Mouse (Mus musculus) left cerebral cortex, postnatal 10 days (tissue): Measurements from ENCODE around the gene Atoh8. TPM values are rescaled to one million over a fixed set of nuclear protein-coding genes. Genes with fewer than 3 reads are reported as not detected.

Experiments
- DNase-seq, 2 experiments: peaks; one replicate each; pipeline ENCODE4 v3.0.0; 2021 to 2022; ENCODE audit warnings: low spot score in 2 of 2, mixed read lengths in 1 of 2; ENCODE audit errors: extremely low spot score in 1 of 2
- intact Hi-C: fragments of 180-260 bp; cut with DNase I; formaldehyde crosslinking; loops from one replicate; pipeline ENCODE4 v1.15.1; 2025
- total RNA-seq, 2 experiments: library from RNA; stranded (reverse); gene quantifications; 2 replicates each; pipeline ENCODE4 v1.2.3; 2021

Gene Atoh8
- total RNA-seq, 2 experiments from 2014 or later: 1.1 to 1.7 TPM

DNA sequence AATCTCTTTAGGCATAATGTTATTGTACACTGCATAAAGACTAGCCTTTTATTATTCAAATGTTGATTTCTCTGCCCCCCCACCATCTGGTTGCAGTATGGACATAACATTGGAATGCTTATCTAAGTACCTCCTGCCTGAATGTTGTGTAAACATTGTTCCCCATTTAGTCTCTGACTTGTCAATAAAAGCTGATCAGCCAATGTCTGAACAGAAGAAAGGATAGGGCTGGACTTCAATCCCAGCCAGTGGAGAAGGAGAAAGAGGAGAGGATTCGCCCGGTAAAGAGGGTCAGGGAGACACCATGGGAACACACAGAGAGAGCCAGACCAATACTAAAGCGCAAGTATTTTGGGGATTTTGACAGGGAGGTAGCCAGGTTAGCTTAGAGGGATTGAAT is 60.0 kb downstream of the Atoh8 start:
- intact Hi-C loops: no loop called here
- DNase-seq: no peak

DNA sequence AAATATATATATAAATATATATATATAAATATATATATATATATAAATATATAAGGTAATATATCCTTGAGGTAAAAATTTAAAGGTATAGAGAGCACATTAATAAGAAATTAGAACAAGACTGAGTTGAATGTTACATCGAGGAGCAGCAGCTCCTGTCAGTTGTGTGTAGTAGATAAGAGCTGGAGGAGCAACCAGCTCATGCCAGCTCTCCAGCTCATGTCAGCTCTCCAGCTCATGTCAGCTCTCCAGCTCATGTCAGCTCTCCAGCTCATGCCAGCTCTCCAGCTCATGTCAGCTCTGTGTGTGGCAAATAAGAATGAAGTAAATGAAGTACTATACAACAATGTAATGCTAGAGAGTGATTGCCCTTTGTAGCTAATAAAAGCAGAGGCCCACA is 62.0 kb downstream of the Atoh8 start:
- DNase-seq: no peak
- intact Hi-C loops: no loop called here

DNA sequence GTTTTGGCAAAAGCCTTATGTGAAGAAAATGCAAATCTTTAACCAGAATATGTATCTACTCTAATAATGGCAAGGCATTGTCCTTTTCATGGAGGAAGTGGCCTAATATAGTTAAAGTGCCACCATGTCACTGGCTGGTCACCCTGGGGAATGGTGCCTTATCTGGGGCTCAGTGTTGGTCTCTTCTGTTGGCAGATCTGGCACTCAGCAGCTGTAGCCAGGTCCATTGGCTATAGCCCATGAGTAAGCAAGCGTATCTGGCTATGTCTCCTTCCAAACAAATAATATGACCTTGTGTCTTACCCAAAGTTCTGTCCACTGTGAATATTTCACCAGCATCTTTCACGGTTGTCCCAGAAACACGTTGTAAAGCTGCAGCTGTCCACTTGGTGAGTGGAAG is 64.0 kb downstream of the Atoh8 start:
- intact Hi-C loops: no loop called here
- no peak for DNase-seq

DNA sequence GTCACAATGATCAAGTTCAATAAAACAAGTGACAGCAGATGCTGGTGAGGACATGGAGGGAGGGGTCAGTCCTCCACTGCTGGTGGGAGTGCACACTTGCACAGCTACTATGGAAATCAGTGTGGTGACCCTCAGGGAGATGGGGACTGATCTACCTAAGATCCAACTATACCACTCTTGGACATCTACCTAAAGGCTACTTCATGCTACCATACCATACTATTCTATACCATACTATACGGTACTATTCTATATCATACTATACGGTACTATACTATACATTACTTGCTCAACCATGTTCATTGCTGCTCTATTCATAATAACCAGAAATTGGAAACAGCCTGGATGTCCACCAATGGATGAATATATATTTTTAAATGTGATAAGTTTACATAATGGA is 69.5 kb downstream of the Atoh8 start:
- intact Hi-C loops: no loop called here

DNA sequence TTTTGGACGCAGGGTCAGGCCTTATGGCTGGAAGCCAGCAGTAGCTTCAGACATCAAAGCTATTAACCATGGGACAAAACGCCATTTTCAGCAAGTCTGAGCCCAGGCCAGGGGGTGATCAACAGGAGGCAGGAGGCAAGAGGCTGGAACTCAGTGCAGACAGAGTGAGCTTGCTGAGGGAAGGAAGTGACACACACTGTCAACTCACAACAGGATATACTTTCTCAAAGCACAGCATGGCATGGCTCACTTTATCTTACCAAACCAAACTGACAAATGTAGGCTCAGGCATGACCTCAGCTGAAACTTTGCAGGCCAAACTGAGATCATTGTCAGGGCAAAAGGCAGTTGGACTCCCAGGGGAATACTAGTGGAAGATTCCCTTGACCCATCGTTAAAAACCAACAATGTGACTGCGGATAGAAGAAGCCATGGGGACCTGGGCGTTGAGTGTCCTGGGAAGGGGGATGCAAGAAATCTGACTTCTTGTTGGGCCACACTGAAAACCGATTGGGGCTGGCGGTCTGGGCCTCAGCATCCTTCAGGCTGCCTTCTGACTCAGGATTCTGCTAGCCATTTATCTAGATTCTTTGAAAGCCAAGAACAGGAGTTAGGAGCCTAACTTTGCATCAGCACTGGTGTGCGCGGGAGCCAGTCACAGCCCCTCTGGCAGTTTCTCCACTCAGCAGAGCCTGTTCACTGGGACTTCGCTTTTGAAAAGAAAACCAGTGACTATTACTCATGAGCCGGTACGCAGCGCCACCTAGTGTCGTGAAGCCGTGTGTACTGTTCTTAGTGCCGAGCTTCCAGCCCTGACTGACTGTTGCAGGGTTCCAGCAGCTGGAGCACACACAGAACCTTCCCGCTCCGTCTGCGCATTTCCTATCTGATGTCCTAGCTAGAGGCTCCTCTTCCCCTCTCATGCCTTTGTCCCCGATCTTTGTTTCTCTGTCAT is 70.8 kb downstream of the Atoh8 start:
- intact Hi-C loops: loop anchor here (5.0 kb wide), 1 partner anchor 237 kb away; no protein-coding TSS in a partner anchor

More for the DNA sequence above, 69.5 kb downstream of the Atoh8 start:
- no peak for DNase-seq

DNA sequence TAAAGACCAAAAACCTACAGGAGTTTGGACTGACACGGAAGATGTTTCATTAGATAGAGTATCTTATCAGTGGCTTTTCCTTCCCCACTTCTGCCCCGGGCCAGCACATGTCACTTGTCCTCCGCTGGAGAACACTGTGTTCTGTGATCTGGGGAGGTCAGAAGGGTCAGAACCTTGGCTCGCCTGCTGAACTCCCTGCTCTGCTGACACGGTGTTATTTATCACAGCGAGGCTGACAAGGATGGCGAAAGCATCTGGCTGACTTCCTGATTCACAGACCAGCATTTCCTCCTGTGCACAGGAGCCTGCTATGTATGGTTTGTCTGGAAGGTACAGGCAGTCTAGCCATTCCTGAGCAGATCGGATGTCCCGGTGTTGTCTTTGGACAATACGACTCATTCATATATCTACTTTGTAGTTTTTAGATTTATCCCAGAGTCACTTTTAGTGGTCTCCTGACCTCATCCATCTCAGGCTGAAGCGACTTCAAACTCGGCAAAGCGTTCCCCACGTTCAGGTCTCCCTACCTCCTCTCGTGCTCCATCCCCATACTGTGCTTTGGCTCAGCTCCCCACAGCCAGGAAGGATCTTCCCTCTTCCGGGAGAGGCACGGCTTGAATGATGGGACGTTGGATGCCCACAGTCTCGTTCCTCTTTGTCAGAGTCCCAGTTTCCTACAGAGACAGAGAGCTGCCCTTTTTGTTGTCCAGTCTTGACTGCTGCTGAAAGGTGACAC is 73.1 kb downstream of the Atoh8 start:
- no peak for DNase-seq
- intact Hi-C loops: loop anchor here (5.0 kb wide), 1 partner anchor 235 kb away; no protein-coding TSS in a partner anchor

More for the DNA sequence above, 70.8 kb downstream of the Atoh8 start:
- DNase-seq: peak; percentile 84 to 88

DNA sequence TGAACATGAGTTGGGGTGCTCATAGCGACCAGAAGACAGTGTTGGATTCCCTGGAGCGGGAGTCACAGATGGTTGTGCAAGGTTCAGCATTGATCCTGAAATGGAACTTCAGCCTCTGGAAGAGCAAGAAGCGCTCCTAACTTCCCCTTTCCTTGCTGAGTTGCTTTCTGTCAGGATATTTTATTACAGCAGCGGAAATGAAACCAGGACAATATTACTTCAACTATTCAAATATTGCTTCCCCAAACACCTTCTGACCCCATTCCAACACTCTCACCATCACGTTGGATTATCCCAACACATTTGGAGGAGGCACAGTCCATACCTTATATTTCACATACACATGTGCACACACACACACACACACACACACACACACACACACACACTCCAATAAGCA is 73.6 kb downstream of the Atoh8 start:
- DNase-seq: no peak
- intact Hi-C loops: loop anchor here (5.0 kb wide), 1 partner anchor 234 kb away; no protein-coding TSS in a partner anchor

DNA sequence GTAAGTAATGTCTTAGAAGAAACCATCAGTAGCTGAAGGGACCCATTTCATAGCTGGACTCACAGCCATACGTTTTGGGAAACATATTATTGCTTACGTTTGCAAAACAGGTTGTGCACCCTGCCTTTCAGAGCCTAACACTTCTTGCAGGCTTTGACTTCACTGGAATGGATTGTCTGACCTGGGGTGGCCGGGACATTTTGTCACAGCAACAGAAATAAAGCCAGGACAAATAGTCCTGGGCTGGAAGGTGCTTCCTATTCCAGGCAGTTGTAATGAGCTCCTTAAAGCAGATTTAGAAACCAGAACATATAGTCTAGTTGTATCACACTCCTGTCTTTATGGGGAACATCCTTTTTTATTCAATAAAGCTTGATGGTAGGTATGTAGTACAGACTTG is 74.4 kb downstream of the Atoh8 start:
- intact Hi-C loops: loop anchor here (5.0 kb wide), 1 partner anchor 234 kb away; no protein-coding TSS in a partner anchor
- no peak for DNase-seq

DNA sequence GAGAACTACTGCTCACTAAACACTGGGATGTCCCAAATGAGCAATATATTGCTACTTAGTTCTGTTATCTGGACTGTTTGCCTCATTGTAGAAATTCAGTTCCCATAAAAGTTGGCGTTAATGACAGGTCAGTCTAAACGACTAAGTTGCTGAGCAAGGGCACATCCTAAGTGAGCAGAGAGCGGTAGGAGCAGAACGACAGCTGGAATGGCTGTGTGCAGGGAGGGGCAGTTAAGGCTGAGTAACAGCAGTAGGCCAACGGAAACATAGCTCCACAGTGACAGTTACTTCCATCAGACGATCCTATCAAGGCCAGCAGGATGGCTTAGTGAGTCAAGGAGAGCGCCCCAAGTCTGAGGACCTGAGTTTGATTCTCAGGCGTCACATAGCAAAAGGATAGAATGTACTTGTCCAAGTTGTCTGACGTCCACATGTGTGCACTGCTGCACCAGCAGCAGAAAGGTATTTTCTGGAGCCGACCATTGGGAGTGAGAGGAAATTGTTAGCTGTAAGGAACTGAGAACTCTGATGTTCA is 75.4 kb downstream of the Atoh8 start:
- intact Hi-C loops: loop anchor here (5.0 kb wide), 1 partner anchor 233 kb away; no protein-coding TSS in a partner anchor
- DNase-seq: no peak

DNA sequence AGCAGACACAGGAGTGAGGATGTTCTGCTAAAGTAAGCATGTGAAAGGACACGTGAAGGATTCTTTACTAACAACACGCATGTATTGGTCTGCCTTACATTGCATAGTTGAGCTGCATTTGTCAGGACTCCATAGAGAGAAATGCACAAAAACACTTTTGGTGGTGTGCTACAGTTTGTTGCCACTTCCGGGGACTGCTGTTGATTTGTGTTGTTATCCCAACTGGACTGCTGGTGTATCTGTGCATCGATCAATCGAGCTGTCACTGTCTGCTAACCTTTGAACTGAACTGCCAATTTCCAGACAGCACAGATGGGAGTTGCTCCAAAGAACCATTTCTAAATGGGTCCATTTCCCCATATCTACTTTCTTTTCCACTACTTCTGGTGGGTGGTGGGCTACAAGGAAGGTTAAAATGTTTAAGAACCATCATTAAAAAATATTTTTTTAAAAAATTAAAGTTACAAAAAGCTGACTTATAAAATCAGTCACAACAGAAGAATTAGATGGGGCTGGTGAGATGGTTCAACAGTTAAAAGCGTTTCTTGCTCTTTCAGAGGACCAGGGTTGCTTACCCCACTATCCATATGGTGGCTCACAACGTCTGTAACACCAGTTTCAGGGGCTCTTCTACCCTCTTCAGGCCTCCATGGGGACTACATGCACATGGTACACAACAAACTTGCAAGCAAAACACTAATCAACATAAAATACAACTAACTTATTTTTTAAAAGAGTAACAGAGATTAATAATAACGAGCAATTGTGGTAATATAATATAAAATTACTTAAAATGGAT is 76.2 kb downstream of the Atoh8 start:
- intact Hi-C loops: no loop called here
- DNase-seq: no peak

Other genes starting within 250 kb of the Atoh8 start
- 100 to 1,000 TPM in 1 of 2 experiments, 10 to 100 TPM in 1; 98.2 to 100 TPM for gene St3gal5, start 138.0 kb downstream of the Atoh8 start, total RNA-seq
- gene Sftpb, start 69.0 kb upstream of the Atoh8 start, total RNA-seq: not detected
- 10 to 100 TPM; 31.8 to 33.6 TPM for gene Usp39, start 109.6 kb upstream of the Atoh8 start, total RNA-seq
- gene 0610030E20Rik, start 111.7 kb upstream of the Atoh8 start, total RNA-seq: 10 to 100 TPM; 12.3 to 13.1 TPM
- gene Tmem150a, start 119.9 kb upstream of the Atoh8 start, total RNA-seq: 10 to 100 TPM; 16.6 to 19.0 TPM
- gene Rnf181, start 131.4 kb upstream of the Atoh8 start, total RNA-seq: 10 to 100 TPM; 66.0 to 68.3 TPM
- gene Vamp5, start 144.9 kb upstream of the Atoh8 start, total RNA-seq: 1 to 10 TPM; 3.4 to 4.5 TPM
- 1 to 10 TPM; 8.1 to 9.4 TPM for gene Vamp8, start 155.1 kb upstream of the Atoh8 start, total RNA-seq
- 10 to 100 TPM; 19.8 to 21.1 TPM for gene Ggcx, start 178.7 kb upstream of the Atoh8 start, total RNA-seq
- gene Mat2a, start 204.0 kb upstream of the Atoh8 start, total RNA-seq: 100 to 1,000 TPM; 158 to 195 TPM